Mouse (Mus musculus): ENCODE measurements around the gene Slc25a34.

- TF ChIP-seq POLR2A (IDR thresholded peaks at IDR 0.05; ENCODE audit: borderline replicate concordance, insufficient read depth, low read length) (no peak), CTCF (IDR thresholded peaks at IDR 0.05; ENCODE audit: borderline replicate concordance, insufficient read depth, low read depth, low read length) (no peak)
Measured at GRCm38 (mm10) chr4:141600364-141600763, 23.3 kb downstream of the Slc25a34 start.

Data from cerebellum, adult 2 months (tissue).